Mouse (Mus musculus): Measurements from ENCODE around the gene Lrtm2. TPM values are rescaled to one million over a fixed set of nuclear protein-coding genes. Genes with fewer than 3 reads are reported as not detected.
"Not testable (repeated sequence)": the region's sequence is repeated elsewhere in the genome, so short reads cannot be mapped to it uniquely, and the experiment has no call there.

Gene Lrtm2
- polyA plus RNA-seq (2015; fragmentation: Nextera tagmentation; extraction: Ambion mirVana), result 0.05 TPM in 1 of 2 replicates, not detected in the other

DNA sequence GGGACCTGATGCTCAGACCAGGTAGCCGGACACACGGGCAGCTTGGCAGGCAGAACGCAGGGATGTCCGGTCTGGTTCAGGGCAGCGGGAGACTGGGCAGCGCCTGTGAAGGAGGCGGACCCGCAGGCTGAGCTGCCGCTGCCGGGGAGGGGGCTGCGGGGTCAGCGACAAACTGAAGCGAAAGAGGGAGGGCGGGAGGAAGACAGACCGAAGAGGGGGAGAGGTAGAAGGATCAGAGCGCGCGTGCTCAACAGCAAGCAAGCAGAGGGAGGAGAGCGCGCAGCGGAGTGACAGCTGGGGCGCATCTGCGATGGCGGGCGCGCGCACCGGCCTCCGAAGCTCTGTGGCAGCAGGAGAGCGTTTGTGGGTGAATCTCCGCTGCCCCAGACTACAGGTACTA, at the start of gene Lrtm2:
Gene Lrtm2 (minus strand): TSS at position 261 of the 400 bp plus-strand sequence.
- under 1% methylated on average over 31 of the region's 31 CpGs for WGBS
- Histone ChIP-seq H3K27ac (no peak within 1 kb of the TSS), H3K4me2 (replicated peaks) (peak within 1 kb of the TSS; percentile 64), H3K4me3 (peak within 1 kb of the TSS; percentile 37), H3K9me3 (no peaks in the 10 kb centered on the region), H3K36me3 (no peaks in the 10 kb centered on the region), H3K27me3 (peaks cover 79% of the 10 kb centered on the region), H3K9ac (0 out of 2 replicates have a peak within 1 kb of the TSS, but pooled peaks have one; percentile 35), H3K4me1 (peaks cover 18% of the 10 kb centered on the region)
- ATAC-seq (ENCODE audit: low FRiP score, low read depth), result no peak

DNA sequence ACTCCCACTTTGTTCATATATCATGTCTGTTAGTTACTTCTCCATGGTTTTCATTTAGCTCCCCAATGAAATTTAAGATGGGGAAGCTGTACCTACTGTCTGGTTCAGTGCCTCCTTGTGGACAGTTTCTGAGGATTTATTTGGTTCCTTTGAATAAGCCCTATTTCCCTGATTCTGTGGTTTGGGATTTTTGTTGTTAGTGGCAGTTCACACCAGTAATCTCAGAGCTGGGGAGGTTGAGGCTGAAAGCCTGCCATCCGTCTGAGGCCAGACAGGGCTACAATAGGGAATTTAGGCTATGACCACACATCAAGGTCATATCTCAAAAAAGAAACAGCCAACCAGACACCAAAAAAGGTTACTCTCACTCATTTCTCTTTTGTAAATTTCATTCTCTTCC, 48.1 kb upstream of the Lrtm2 start:
- no peak overlapping the region for H3K4me3 ChIP-seq
- no peak overlapping the region for H3K9ac ChIP-seq
- H3K27ac ChIP-seq, result no peak overlapping the region
- peaks cover 4% of the 10 kb centered on the region; the same call in 1 of the 2 replicates for H3K36me3 ChIP-seq
- ATAC-seq (ENCODE audit: low FRiP score, low read depth), result no peak
- H3K4me1 ChIP-seq, result no peaks in the 10 kb centered on the region
- WGBS, result 93% methylated on average over 1 of the region's 1 CpGs
- no peaks in the 10 kb centered on the region for H3K27me3 ChIP-seq
- H3K4me2 ChIP-seq (replicated peaks), result no peak overlapping the region
- no peaks in the 10 kb centered on the region for H3K9me3 ChIP-seq

DNA sequence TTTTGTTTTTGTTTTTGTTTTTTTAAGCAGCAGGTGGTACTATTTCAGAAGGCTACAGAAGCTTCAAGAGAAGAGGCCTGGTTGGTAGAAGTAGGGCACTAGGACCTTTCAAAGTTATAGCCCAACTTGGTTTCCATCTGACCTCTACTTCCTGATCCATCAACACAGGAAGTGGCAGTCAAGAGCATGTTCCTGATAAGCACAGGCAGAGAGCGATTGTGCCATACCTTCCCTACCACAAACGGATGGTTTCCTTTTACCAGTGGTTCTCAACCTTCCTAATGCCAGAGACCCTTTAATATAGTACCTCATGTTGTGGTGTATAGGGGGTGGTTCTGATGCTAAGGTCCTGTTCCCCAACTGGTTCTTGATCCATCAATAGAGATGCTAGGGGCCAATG, 47.0 kb upstream of the Lrtm2 start:
- no peak overlapping the region for H3K4me3 ChIP-seq
- no peak overlapping the region for H3K27ac ChIP-seq
- no peak overlapping the region for H3K4me2 ChIP-seq (replicated peaks)
- H3K27me3 ChIP-seq, result no peaks in the 10 kb centered on the region
- no peaks in the 10 kb centered on the region for H3K4me1 ChIP-seq
- H3K36me3 ChIP-seq, result peaks cover 4% of the 10 kb centered on the region; the same call in 1 of the 2 replicates
- 69% methylated on average over 2 of the region's 2 CpGs for WGBS
- no peak overlapping the region for H3K9ac ChIP-seq
- no peak for ATAC-seq (ENCODE audit: low FRiP score, low read depth)
- no peaks in the 10 kb centered on the region for H3K9me3 ChIP-seq

DNA sequence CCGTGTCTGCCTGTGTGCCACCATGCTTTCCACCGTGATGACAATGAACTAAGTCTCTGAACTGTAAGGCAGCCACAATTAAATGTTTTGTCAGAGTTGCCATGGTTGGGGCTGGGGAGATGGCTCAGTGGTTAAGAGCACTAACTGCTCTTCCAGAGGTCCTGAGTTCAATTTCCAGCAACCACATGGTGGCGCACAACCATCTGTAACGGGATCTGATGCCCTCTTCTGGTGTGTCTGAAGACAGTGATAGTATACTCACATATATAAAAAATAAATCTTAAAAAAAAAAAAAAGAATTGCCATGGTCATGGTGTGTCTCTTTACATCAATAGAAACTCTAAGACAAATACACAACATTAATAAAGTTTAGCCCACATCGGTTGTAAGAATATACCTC, 44.5 kb upstream of the Lrtm2 start:
- H3K27me3 ChIP-seq, result no peaks in the 10 kb centered on the region
- WGBS, result 79% methylated on average over 5 of the region's 5 CpGs
- H3K36me3 ChIP-seq, result peaks cover 4% of the 10 kb centered on the region; the same call in 1 of the 2 replicates
- H3K9me3 ChIP-seq, result no peaks in the 10 kb centered on the region
- no peak overlapping the region for H3K9ac ChIP-seq
- no peak overlapping the region for H3K4me3 ChIP-seq
- H3K27ac ChIP-seq, result no peak overlapping the region
- H3K4me1 ChIP-seq, result no peaks in the 10 kb centered on the region
- ATAC-seq (ENCODE audit: low FRiP score, low read depth), result no peak
- no peak overlapping the region for H3K4me2 ChIP-seq (replicated peaks)

DNA sequence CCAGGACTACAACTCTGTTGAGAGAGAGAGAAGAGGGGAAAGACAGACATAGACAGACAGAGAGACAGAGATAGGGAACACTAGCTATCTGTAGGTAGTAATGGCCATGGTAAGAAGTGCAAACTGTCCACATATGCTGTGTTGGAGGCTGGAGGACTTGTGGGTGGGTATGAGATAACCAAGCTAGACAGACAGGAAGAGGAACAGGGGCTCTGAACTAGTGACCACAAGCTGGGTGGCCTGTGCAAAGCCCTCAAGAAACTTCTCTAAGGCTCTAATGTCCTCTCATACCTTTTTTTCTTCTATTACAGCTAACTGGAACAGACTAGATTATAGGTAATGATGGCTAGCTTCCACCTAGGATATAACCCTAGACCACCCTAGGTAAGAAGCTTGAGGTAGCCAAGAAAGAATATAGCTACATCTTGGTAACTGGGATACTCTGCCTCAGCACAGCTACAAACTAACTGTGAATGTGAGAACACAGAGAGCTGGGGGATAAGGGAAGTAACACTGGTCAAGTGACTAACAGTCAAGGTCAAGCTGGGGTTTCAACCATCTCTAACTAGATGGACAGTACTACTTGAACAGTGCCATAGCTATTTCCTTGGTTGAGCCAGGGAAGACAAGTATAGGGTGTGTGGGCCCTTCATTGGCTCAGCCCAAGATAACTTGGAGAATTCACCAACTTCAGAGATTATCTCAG, 42.6 kb upstream of the Lrtm2 start:
- Histone ChIP-seq H3K27ac (no peak overlapping the region), H3K4me3 (no peak overlapping the region), H3K4me1 (no peaks in the 10 kb centered on the region), H3K27me3 (no peaks in the 10 kb centered on the region), H3K36me3 (peaks cover 7% of the 10 kb centered on the region), H3K9me3 (no peaks in the 10 kb centered on the region), H3K9ac (no peak overlapping the region), H3K4me2 (replicated peaks) (no peak overlapping the region)
- ATAC-seq (ENCODE audit: low FRiP score, low read depth), result no peak

DNA sequence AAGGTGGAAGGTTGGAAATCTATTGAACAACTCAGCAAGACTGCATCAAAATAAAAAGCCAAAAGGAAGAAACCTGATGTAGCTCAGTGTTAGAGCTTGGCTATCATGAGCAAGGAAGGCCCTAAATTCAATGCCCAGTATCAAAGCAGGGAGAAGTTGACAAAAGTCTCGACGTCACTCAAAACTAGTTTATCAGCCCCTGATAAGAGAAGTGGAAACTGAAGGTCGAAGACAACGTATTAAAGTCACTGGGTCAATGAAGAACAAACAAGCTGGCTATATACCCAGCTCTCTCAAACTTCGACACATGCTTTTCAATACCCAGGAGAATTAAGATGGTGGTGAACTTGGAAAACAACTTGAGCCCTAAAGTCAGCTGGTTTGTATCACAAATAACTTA, 41.7 kb upstream of the Lrtm2 start:
- H3K9ac ChIP-seq, result no peak overlapping the region
- H3K27ac ChIP-seq, result no peak overlapping the region
- H3K9me3 ChIP-seq, result no peaks in the 10 kb centered on the region
- ATAC-seq (ENCODE audit: low FRiP score, low read depth), result no peak
- no peaks in the 10 kb centered on the region for H3K4me1 ChIP-seq
- no peak overlapping the region for H3K4me2 ChIP-seq (replicated peaks)
- H3K4me3 ChIP-seq, result no peak overlapping the region
- H3K36me3 ChIP-seq, result peaks cover 13% of the 10 kb centered on the region
- no peaks in the 10 kb centered on the region for H3K27me3 ChIP-seq
- 93% methylated on average over 5 of the region's 5 CpGs for WGBS

DNA sequence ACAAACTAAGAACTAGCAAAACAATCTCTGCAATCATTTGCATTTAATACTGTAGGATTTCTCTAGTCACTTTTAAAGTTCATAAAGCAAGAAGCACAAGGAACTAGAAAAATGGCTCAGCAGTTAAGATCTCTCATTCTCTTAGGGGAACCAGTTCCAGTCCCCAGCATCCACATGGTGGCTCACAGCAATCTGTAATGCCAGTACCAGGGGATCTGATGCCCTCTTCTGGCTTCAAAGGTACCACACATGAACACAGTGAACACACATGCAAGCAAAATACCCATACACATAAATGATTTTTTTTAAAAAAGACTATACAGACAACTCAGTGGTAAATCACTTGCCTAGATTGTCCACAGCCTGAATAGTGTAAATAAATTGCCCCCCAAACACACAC, 41.1 kb upstream of the Lrtm2 start:
- no peak for ATAC-seq (ENCODE audit: low FRiP score, low read depth)
- Histone ChIP-seq H3K4me2 (replicated peaks) (no peak overlapping the region), H3K27ac (no peak overlapping the region), H3K36me3 (peaks cover 15% of the 10 kb centered on the region), H3K27me3 (no peaks in the 10 kb centered on the region), H3K9me3 (no peaks in the 10 kb centered on the region), H3K9ac (no peak overlapping the region), H3K4me3 (no peak overlapping the region), H3K4me1 (no peaks in the 10 kb centered on the region)

DNA sequence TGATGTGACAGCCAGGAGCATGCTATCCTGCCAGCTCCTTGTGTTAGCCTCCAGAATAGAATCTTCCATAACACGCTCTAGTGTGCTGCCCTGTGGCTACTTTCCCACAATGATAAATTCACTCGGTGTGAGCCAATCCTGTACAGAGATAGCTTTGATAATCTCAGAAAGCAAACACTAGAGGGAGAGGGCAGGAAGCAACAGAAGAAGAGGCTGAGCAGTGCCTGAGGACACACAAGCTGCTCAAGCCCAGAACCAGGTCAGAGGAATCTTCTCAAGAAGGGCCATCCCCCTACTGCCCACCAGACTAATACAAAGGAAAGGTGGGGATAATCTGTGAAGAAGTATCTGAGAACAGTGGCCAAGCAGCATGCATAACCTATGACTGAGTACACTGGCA, 36.8 kb upstream of the Lrtm2 start:
- ATAC-seq (ENCODE audit: low FRiP score, low read depth), result no peak
- H3K27me3 ChIP-seq, result no peaks in the 10 kb centered on the region
- no peaks in the 10 kb centered on the region for H3K4me1 ChIP-seq
- H3K9ac ChIP-seq, result no peak overlapping the region
- 90% methylated on average over 2 of the region's 2 CpGs for WGBS
- no peak overlapping the region for H3K27ac ChIP-seq
- no peak overlapping the region for H3K4me2 ChIP-seq (replicated peaks)
- no peaks in the 10 kb centered on the region for H3K9me3 ChIP-seq
- H3K4me3 ChIP-seq, result no peak overlapping the region
- H3K36me3 ChIP-seq, result peaks cover 43% of the 10 kb centered on the region

DNA sequence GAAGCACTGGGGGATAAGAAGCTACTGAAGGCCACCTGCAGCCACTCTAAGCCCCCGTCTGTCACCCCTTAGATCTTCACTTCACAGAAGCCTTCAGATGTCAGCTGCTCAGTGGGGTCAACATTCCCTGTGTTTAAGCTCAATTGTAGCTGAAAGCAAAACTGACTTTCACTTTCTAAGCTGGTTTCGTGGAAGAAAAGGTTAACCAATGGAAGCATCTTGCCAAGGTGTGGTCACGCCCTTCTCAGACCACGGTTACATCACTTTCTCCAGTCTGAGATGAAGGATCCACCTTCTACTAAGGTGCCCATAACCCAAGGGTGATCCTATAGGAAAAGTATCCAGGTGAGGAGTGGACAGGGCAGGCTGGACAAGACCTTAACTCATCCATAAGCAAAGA, 36.2 kb upstream of the Lrtm2 start:
- H3K9me3 ChIP-seq; H3K9ac ChIP-seq; H3K4me3 ChIP-seq; H3K27ac ChIP-seq; H3K27me3 ChIP-seq; ATAC-seq (ENCODE audit: low FRiP score, low read depth); H3K4me2 ChIP-seq (replicated peaks); H3K4me1 ChIP-seq: not testable (repeated sequence)
- WGBS, result 77% methylated on average over 4 of the region's 4 CpGs
- peaks cover 44% of the 10 kb centered on the region for H3K36me3 ChIP-seq

DNA sequence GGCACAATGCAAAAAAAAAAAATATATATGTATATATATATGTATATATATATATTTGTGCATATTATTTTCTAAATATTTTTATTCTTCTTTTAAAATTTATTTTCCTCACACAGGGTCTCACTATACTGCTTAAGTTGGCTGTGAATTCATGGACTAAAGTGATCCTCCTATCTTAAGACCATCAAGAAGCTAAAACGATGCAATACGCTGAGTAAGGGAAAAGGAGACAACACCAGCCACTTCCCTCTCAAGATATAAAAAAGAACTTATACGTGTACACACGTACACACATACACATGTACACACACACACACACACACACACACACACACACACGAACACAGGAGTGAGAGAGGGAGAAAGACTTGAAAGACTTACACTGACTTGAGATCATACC, 33.0 kb upstream of the Lrtm2 start:
- Histone ChIP-seq H3K36me3 (peaks cover 65% of the 10 kb centered on the region), H3K9me3 (no peaks in the 10 kb centered on the region)
- WGBS, result 90% methylated on average over 5 of the region's 5 CpGs

DNA sequence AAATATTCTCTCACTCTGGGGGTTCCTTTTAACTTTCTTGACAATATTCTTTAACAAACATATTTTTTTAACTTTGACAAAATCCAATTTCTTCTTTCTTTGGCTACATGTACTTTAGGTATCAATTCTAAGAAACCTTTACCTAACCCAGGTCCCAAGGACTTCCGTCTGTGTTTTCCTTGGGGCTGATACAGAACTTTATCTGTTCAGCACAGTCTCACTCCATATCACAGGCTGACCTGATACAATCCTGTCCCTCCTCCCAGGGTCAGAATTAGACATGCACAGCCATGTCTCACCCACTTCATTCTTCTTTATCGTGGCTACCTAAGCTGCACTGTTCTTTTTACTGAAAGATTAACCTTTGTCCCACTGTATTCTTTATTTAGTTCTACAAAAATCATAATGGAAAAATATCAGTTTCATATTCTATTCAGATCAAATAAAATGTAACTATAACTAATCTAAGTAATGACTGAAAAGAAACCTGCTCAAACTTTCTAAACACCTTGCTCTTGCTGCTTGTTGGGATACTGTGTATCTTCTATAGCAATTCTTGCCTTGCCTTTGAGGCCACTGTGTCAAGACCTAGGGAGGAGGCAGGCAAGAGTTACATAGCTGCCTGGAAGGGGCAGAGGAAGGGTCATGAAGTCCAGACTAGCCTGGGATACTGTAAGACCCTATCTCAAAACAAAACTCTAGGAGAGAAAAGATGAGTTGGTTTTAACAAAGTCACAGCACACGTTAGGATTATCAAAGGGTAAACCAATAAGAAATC, 30.5 kb upstream of the Lrtm2 start:
- peaks cover 75% of the 10 kb centered on the region for H3K36me3 ChIP-seq
- H3K27me3 ChIP-seq, result no peaks in the 10 kb centered on the region
- no peak overlapping the region for H3K4me2 ChIP-seq (replicated peaks)
- no peak overlapping the region for H3K27ac ChIP-seq
- H3K9me3 ChIP-seq, result no peaks in the 10 kb centered on the region
- no peak for ATAC-seq (ENCODE audit: low FRiP score, low read depth)
- 91% methylated on average over 3 of the region's 3 CpGs for WGBS
- no peaks in the 10 kb centered on the region for H3K4me1 ChIP-seq
- H3K9ac ChIP-seq, result no peak overlapping the region
- H3K4me3 ChIP-seq, result no peak overlapping the region

More for the DNA sequence above, 33.0 kb upstream of the Lrtm2 start:
- Histone ChIP-seq H3K9ac (no peak overlapping the region), H3K4me2 (replicated peaks) (no peak overlapping the region), H3K4me3 (no peak overlapping the region), H3K27ac (no peak overlapping the region), H3K4me1 (no peaks in the 10 kb centered on the region), H3K27me3 (no peaks in the 10 kb centered on the region)
- ATAC-seq (ENCODE audit: low FRiP score, low read depth), result no peak

DNA sequence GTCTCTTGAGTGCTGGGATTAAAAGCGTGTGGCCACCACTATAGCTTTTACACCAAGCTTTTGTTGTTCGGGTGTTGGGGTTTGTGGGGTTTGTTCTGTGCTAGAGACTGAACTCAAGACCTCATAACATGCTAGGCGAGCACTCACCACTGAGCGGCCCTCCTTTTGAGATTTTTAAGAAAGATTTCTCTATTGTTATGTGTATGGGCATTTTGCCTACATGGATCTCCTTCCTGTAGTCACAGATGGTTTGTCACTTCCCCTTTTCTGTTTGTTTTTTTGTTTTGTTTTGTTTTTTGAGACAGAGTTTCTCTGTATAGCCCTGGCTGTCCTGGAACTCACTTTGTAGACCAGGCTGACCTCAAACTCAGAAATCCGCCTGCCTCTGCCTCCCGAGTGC, 29.7 kb upstream of the Lrtm2 start:
- H3K4me2 ChIP-seq (replicated peaks); ATAC-seq (ENCODE audit: low FRiP score, low read depth); H3K4me1 ChIP-seq; H3K9me3 ChIP-seq; H3K4me3 ChIP-seq; H3K27me3 ChIP-seq; H3K27ac ChIP-seq; H3K9ac ChIP-seq: not testable (repeated sequence)
- WGBS, result 92% methylated on average over 6 of the region's 6 CpGs
- peaks cover 75% of the 10 kb centered on the region for H3K36me3 ChIP-seq
